Mouse (Mus musculus) embryo, embryonic 10.5 days (tissue): Measurements from ENCODE around the gene Vmn1r53.
"Not testable (repeated sequence)": the region's sequence is repeated elsewhere in the genome, so short reads cannot be mapped to it uniquely, and the experiment has no call there.

Experiments used
- DNase-seq: peaks from one replicate; pipeline ENCODE4 v3.0.0-alpha.2; 2015; ENCODE audit warnings: low spot score

Vmn1r53 gene

DNA sequence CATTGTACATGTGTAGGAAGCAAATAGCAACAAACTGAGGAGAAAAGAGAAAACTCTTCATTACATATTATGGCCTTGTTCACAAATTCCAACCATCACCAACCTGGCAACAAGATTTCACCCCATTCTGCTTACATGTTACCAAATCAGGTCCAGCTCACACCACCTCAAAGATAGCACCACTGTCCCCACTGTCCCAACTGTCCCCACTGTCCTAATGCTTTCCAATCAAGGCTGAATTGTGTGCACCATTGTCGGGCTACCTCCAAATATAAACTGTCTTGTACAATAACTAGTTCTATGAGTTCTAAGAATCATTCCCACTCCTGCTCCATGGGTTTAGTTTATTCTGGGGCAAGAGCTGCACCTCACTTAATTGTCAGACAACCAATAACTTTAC is at the start of gene Vmn1r53:
TSS of gene Vmn1r53 (minus strand) at position 101 of the 400 bp plus-strand sequence.
- DNase-seq: no peak

DNA sequence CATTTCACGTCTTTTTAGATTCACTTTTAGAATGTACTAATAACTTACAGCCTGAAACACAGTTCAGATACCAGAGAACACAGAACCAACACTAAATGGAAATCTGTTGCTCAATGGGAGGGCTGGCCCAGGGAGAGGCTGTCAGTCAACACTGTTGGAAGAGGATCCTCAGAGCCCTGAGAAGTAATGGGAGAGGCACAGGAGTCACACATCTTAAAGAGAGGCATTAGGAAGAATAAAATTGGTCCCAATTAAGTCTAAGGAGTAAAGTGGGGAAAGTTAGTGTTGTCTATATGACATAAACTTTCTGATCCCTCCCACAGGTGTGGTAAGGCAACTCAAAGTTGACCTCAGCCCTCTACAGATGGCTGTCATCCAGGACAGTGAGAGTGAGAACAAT is 21.8 kb upstream of the Vmn1r53 start, which contains the start of gene Vmn1r54:
TSS of gene Vmn1r54 (plus strand) at position 301 of the 400 bp plus-strand sequence.
- DNase-seq: no peak

DNA sequence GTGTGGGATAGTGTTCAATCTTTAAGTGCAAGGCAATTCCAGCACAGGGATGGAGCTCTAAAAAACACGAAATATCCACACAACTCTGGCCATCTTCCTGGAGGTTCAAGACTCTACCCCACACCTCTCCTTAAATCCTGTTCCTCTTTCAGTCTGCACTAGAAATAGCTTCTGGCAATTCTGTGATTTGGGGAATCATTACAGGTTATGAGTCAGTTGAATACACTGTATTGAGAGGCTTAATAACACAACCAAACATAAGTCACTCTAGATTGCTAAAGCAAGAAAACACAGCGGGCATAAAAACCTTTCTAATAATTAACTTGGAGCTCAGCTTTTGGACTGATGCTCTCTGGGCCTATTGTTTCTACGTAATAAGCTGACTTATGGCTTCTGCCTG is 19.8 kb upstream of the Vmn1r53 start:
- no peak for DNase-seq

DNA sequence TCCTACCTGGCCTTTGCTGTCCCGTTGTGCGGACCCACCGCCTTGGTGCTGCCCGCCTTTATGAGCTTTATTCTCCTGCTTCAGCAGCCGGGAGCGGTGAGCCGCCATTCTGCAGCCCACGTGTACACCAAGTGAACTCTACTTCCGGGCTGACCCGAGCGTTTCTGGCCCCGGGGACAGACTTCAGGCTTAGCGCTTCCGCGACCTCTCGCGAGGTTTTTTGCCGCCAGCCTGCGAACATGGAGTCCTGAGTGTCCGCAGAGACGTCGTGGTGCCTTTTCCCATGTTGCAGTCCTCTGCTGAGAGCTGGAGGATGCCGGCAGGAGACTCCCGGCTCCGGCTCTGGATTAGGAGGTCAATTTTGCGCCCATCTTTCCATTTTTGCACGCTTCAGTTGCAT is 8.4 kb upstream of the Vmn1r53 start:
- DNase-seq: no peak

DNA sequence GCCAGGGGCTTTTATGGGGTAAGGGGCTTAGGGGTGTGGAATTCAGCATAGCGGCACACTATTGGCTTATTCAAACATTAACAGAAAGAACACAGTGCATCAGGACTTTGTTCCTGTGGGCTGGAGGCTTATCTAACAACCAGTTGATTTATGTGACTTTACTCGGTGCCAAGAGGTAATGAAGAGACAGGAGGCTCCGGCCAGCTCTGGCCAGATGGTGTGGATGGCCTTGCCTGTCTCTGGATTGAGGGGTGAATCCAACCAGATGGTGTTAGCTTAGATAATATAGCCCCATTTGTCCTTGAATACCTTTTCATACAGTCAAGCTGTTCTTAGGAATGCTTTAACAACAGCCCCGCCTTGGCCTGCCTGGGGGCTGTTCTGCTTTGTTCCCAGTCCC is 7.9 kb upstream of the Vmn1r53 start:
- DNase-seq: not testable (repeated sequence)

DNA sequence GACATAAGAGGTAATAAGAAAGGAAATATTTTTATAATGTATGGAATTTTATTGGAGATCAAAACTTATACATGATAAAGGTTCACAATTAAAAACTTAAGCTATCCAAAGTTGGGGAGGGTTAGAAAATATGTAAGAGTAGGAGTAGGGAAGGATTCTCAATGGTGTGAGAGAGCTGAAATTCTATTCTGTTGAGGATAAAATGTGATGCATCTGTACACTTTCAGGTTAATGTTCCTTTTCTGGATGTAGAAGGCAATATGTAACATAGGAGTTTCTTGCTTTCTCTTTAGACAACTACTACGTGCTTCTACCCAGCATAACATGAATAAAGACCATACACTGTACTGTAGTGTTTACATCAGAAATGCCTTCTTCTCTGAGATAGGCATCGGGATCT is 21.7 kb downstream of the Vmn1r53 start, which contains the start of gene V1ra8:
TSS of gene V1ra8 (plus strand) at position 301 of the 400 bp plus-strand sequence.
- DNase-seq: not testable (repeated sequence)

DNA sequence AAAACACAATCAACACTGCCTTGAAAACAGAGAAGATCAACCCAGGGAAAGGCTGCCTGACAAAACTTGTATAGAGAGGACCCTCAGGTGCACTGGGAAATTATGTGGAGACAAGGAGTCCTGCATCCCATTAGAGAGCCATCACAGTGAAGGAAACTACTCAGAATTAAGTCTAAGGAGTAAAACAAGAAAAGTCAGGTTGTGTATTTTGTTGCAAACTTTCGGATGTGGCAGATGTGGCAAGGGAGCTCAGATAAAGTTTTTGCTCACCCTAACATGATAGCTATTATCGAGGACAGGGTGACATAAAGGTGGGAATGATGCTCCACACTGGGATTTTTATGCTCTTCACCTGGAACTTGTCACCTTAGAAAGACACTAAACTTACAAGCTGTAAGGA is 49.7 kb downstream of the Vmn1r53 start, which contains the start of gene Vmn1r52:
TSS of gene Vmn1r52 (plus strand) at position 301 of the 400 bp plus-strand sequence.
- no peak for DNase-seq
